ENCODE assay signal across 20 mouse cellular contexts in genomic region chr5:118735738-118736137, GRCm38 (mm10).
A peak's percentile ranks its signal among the peaks of the same experiment; 100 is the strongest.
DNase-seq lines count a peak whose midpoint lies in the region; ATAC-seq lines count a peak whose summit lies in the region.
"Had no signal": no experiment of that assay in that cellular context is flagged by ENCODE, and none has a peak within 500 bp of the region (broad histone marks: within the 10 kb centered on the region; RNA-seq: fewer than 3 reads in every experiment).

No protein-coding gene starts in this region.

- no peaks in the 10 kb centered on the region for H3K27me3 ChIP-seq in midbrain, embryonic 16.5 days (ENCODE audit: control insufficient read depth, insufficient read depth, low read depth, low read length)
- H3K27me3 ChIP-seq: embryonic facial prominence, embryonic 13.5 days; embryonic facial prominence, embryonic 15.5 days; forebrain, embryonic 12.5 days had no signal

- no peak for ATAC-seq in midbrain, embryonic 16.5 days
- ATAC-seq: forebrain, embryonic 14.5 days; forebrain, embryonic 16.5 days had no signal

- peak; percentile 50 to 68 for DNase-seq in cerebellum, postnatal 14 days
- DNase-seq in cerebellum, postnatal 4 days (ENCODE audit: low spot score in 2 of 2), result no peak
- peak; percentile 30 for DNase-seq in gastrocnemius, adult 18-20 months (ENCODE audit: low spot score)
- DNase-seq in gastrocnemius, postnatal 10 days, result no peak
- DNase-seq in skeletal muscle tissue, adult 2 months (ENCODE audit: low read depth, low spot score), result peak; percentile 16
- DNase-seq: adrenal gland, adult 2 months; adrenal gland, postnatal 10 days; adrenal gland, postnatal 25 days; cerebellum, adult 11 months; cerebellum, adult 18-20 months; cerebellum, adult 8-10 months; embryo, embryonic 11 days had no signal

- H3K4me1 ChIP-seq in midbrain, embryonic 16.5 days (ENCODE audit: control insufficient read depth, insufficient read depth, low read length), result no peaks in the 10 kb centered on the region
- H3K4me1 ChIP-seq: embryonic facial prominence, embryonic 13.5 days; embryonic facial prominence, embryonic 15.5 days had no signal

- peaks cover 33% of the 10 kb centered on the region for H3K36me3 ChIP-seq in midbrain, embryonic 16.5 days (ENCODE audit: control insufficient read depth, insufficient read depth, low read length)

- no peak overlapping the region for H3K27ac ChIP-seq in midbrain, embryonic 16.5 days (ENCODE audit: low read length)
- H3K27ac ChIP-seq: embryonic facial prominence, embryonic 13.5 days; embryonic facial prominence, embryonic 15.5 days; forebrain, embryonic 10.5 days; forebrain, embryonic 12.5 days had no signal

- H3K4me3 ChIP-seq in midbrain, embryonic 16.5 days (ENCODE audit: low read depth, low read length), result no peak overlapping the region
- H3K4me3 ChIP-seq: embryonic facial prominence, embryonic 13.5 days; embryonic facial prominence, embryonic 15.5 days; erythroblast, embryonic 14.5 days; forebrain, embryonic 10.5 days; forebrain, embryonic 12.5 days had no signal

- no peak overlapping the region for H3K4me2 ChIP-seq in midbrain, embryonic 16.5 days (ENCODE audit: low read length)
- H3K4me2 ChIP-seq: embryonic facial prominence, embryonic 13.5 days; embryonic facial prominence, embryonic 15.5 days; forebrain, embryonic 12.5 days had no signal

- no peak overlapping the region for H3K9ac ChIP-seq in midbrain, embryonic 16.5 days (ENCODE audit: low read depth, low read length)
- H3K9ac ChIP-seq: embryonic facial prominence, embryonic 13.5 days; embryonic facial prominence, embryonic 15.5 days; forebrain, embryonic 12.5 days had no signal

- no peaks in the 10 kb centered on the region; the same call in 1 of the 2 replicates for H3K9me3 ChIP-seq in midbrain, embryonic 16.5 days (replicated peaks; ENCODE audit: control insufficient read depth, low read length, poor library complexity, severe bottlenecking)
- H3K9me3 ChIP-seq: embryonic facial prominence, embryonic 15.5 days had no signal

- WGBS in midbrain, embryonic 16.5 days, result 97% methylated on average over 8 of the region's 8 CpGs

Comparison
In these comparisons a context has a peak if more than half of its experiments do, and no peak if none do; other contexts are left out.
1. DNase-seq: peak in cerebellum, postnatal 14 days (2 of 2), gastrocnemius, adult 18-20 months (single experiment) and skeletal muscle tissue, adult 2 months (single experiment); none in cerebellum, postnatal 4 days (0 of 2) and gastrocnemius, postnatal 10 days (single experiment).